Mouse (Mus musculus): ENCODE measurements around the gene Hnrnpdl. TPM values are rescaled to one million over a fixed set of nuclear protein-coding genes. Genes with fewer than 3 reads are reported as not detected.
A peak's percentile ranks its signal among the peaks of the same experiment; 100 is the strongest.

Gene Hnrnpdl
- polyA plus RNA-seq, 2 experiments = 49.2 to 115 TPM

- DNase-seq (ENCODE audit: low read depth in 3 of 3, low spot score in 3 of 3) (peak; percentile 64 to 75 (median 66)), ATAC-seq (ENCODE audit: insufficient read depth) (peak; percentile 44)
- no peaks in the 10 kb centered on the region for H3K9me3 ChIP-seq (ENCODE audit: control insufficient read depth, low read length)
- TF ChIP-seq CTCF (IDR thresholded peaks at IDR 0.05; ENCODE audit: low read depth) (no peak), EP300 (IDR thresholded peaks at IDR 0.05; ENCODE audit: low read depth) (no peak)
- peak overlapping the region; percentile 92 for H3K9ac ChIP-seq (replicated peaks)
- under 1% methylated on average over 39 of the region's 45 CpGs for WGBS (ENCODE audit: insufficient replicate concordance)
- H3K4me3 ChIP-seq (ENCODE audit: insufficient read depth in 1 of 2, low read depth in 2 of 2, low read length in 2 of 2) = peak overlapping the region; percentile 95 to 96
- H3K36me3 ChIP-seq (replicated peaks; ENCODE audit: control insufficient read depth, insufficient read depth, low read depth) = peaks cover 40% of the 10 kb centered on the region
- H3K27me3 ChIP-seq (ENCODE audit: control insufficient read depth, insufficient read depth, low read length) = no peaks in the 10 kb centered on the region
- H3K4me1 ChIP-seq (replicated peaks; ENCODE audit: control insufficient read depth in 2 of 2, insufficient read depth in 2 of 2, low read length in 1 of 2) = peaks cover 3 to 12% of the 10 kb centered on the region in 2 experiments
- H3K27ac ChIP-seq = peak overlapping the region; percentile 58
- peak overlapping the region; percentile 95 for H3K4me2 ChIP-seq (ENCODE audit: low read depth)
Measured at GRCm38 (mm10) chr5:100037965-100038713, 1.3 kb downstream of the Hnrnpdl start.

- DNase-seq (ENCODE audit: low read depth in 3 of 3, low spot score in 3 of 3) = no peak
- H3K36me3 ChIP-seq (replicated peaks; ENCODE audit: control insufficient read depth, insufficient read depth, low read depth) = peaks cover 49% of the 10 kb centered on the region
- TF ChIP-seq EP300 (IDR thresholded peaks at IDR 0.05; ENCODE audit: low read depth) (no peak), CTCF (IDR thresholded peaks at IDR 0.05; ENCODE audit: low read depth) (no peak)
- H3K4me1 ChIP-seq (replicated peaks; ENCODE audit: control insufficient read depth in 2 of 2, insufficient read depth in 2 of 2, low read length in 1 of 2) = peaks cover 3 to 13% of the 10 kb centered on the region in 2 experiments
- peak overlapping the region; percentile 2 to 95; a peak in 3 of 4 replicates for H3K4me3 ChIP-seq (ENCODE audit: insufficient read depth in 1 of 2, low read depth in 2 of 2, low read length in 2 of 2)
- H3K27me3 ChIP-seq (ENCODE audit: control insufficient read depth, insufficient read depth, low read length) = no peaks in the 10 kb centered on the region
- H3K27ac ChIP-seq = no peak overlapping the region
- no peak for ATAC-seq (ENCODE audit: insufficient read depth)
- H3K4me2 ChIP-seq (ENCODE audit: low read depth) = peak overlapping the region; percentile 95
- WGBS (ENCODE audit: insufficient replicate concordance) = 40% methylated on average over 7 of the region's 7 CpGs
- H3K9ac ChIP-seq (replicated peaks) = peak overlapping the region; percentile 92; the same call in 1 of the 2 replicates
- H3K9me3 ChIP-seq (ENCODE audit: control insufficient read depth, low read length) = no peaks in the 10 kb centered on the region
Measured at GRCm38 (mm10) chr5:100036681-100037080, 2.8 kb downstream of the Hnrnpdl start.

- no peak overlapping the region for H3K27ac ChIP-seq
- H3K9me3 ChIP-seq (ENCODE audit: control insufficient read depth, low read length) = no peaks in the 10 kb centered on the region
- no peak overlapping the region for H3K9ac ChIP-seq (replicated peaks)
- no peak for ATAC-seq (ENCODE audit: insufficient read depth)
- H3K27me3 ChIP-seq (ENCODE audit: control insufficient read depth, insufficient read depth, low read length) = no peaks in the 10 kb centered on the region
- WGBS (ENCODE audit: insufficient replicate concordance) = 73% methylated on average over 7 of the region's 7 CpGs
- no peak for DNase-seq (ENCODE audit: low read depth in 3 of 3, low spot score in 3 of 3)
- H3K4me1 ChIP-seq (replicated peaks; ENCODE audit: control insufficient read depth in 2 of 2, insufficient read depth in 2 of 2, low read length in 1 of 2) = peaks cover 3 to 10% of the 10 kb centered on the region in 2 experiments
- TF ChIP-seq CTCF (IDR thresholded peaks at IDR 0.05; ENCODE audit: low read depth) (0 out of 2 replicates have a peak, but pooled peaks have one; percentile 12), EP300 (IDR thresholded peaks at IDR 0.05; ENCODE audit: low read depth) (no peak)
- H3K4me2 ChIP-seq (ENCODE audit: low read depth) = no peak overlapping the region; the same call in 1 of the 2 replicates
- no peak overlapping the region for H3K4me3 ChIP-seq (ENCODE audit: insufficient read depth in 1 of 2, low read depth in 2 of 2, low read length in 2 of 2)
- peaks cover 49% of the 10 kb centered on the region for H3K36me3 ChIP-seq (replicated peaks; ENCODE audit: control insufficient read depth, insufficient read depth, low read depth)
Measured at GRCm38 (mm10) chr5:100035950-100036349, 3.5 kb downstream of the Hnrnpdl start.

- Histone ChIP-seq H3K4me3 (ENCODE audit: insufficient read depth in 1 of 2, low read depth in 2 of 2, low read length in 2 of 2) (no peak overlapping the region), H3K27me3 (ENCODE audit: control insufficient read depth, insufficient read depth, low read length) (no peaks in the 10 kb centered on the region), H3K27ac (no peak overlapping the region), H3K9ac (replicated peaks) (no peak overlapping the region), H3K4me2 (ENCODE audit: low read depth) (no peak overlapping the region), H3K4me1 (replicated peaks; ENCODE audit: control insufficient read depth in 2 of 2, insufficient read depth in 2 of 2, low read length in 1 of 2) (peaks cover 0 to 10% of the 10 kb centered on the region in 2 experiments; a peak in 2 of 4 replicates), H3K36me3 (replicated peaks; ENCODE audit: control insufficient read depth, insufficient read depth, low read depth) (peaks cover 49% of the 10 kb centered on the region), H3K9me3 (ENCODE audit: control insufficient read depth, low read length) (no peaks in the 10 kb centered on the region)
- TF ChIP-seq EP300 (IDR thresholded peaks at IDR 0.05; ENCODE audit: low read depth) = no peak
- no peak for TF ChIP-seq CTCF (IDR thresholded peaks at IDR 0.05; ENCODE audit: low read depth)
- WGBS (ENCODE audit: insufficient replicate concordance) = 74% methylated on average over 3 of the region's 3 CpGs
- no peak for ATAC-seq (ENCODE audit: insufficient read depth)
- DNase-seq (ENCODE audit: low read depth in 3 of 3, low spot score in 3 of 3) = no peak
Measured at GRCm38 (mm10) chr5:100032646-100033045, 6.8 kb downstream of the Hnrnpdl start.

GRCm38 (mm10) chr5:100032107-100032506 lies 7.4 kb downstream of the Hnrnpdl start:
- Histone ChIP-seq H3K9me3 (ENCODE audit: control insufficient read depth, low read length) (no peaks in the 10 kb centered on the region), H3K27ac (no peak overlapping the region), H3K4me1 (replicated peaks; ENCODE audit: control insufficient read depth in 2 of 2, insufficient read depth in 2 of 2, low read length in 1 of 2) (peaks cover 0 to 7% of the 10 kb centered on the region in 2 experiments; a peak in 2 of 4 replicates), H3K9ac (replicated peaks) (no peak overlapping the region), H3K4me2 (ENCODE audit: low read depth) (no peak overlapping the region), H3K36me3 (replicated peaks; ENCODE audit: control insufficient read depth, insufficient read depth, low read depth) (peaks cover 45% of the 10 kb centered on the region), H3K4me3 (ENCODE audit: insufficient read depth in 1 of 2, low read depth in 2 of 2, low read length in 2 of 2) (no peak overlapping the region), H3K27me3 (ENCODE audit: control insufficient read depth, insufficient read depth, low read length) (no peaks in the 10 kb centered on the region)
- ATAC-seq (ENCODE audit: insufficient read depth) = no peak
- WGBS (ENCODE audit: insufficient replicate concordance) = 96% methylated on average over 2 of the region's 2 CpGs
- DNase-seq (ENCODE audit: low read depth in 3 of 3, low spot score in 3 of 3) = no peak
- no peak for TF ChIP-seq EP300 (IDR thresholded peaks at IDR 0.05; ENCODE audit: low read depth)
- TF ChIP-seq CTCF (IDR thresholded peaks at IDR 0.05; ENCODE audit: low read depth) = 0 out of 2 replicates have a peak, but pooled peaks have one; percentile 13

Measured in liver, embryonic 14.5 days (tissue).